Mouse (Mus musculus) liver, embryonic 11.5 days (tissue): ENCODE data around the gene Rps6kl1. TPM values are rescaled to one million over a fixed set of nuclear protein-coding genes. Genes with fewer than 3 reads are reported as not detected.
A peak's percentile ranks its signal among the peaks of the same experiment; 100 is the strongest.

Source experiments
- ATAC-seq: fragments of 200-750 bp; cut with Nextera tagmentation; replicated peaks from 2 replicates; pipeline ENCODE4 v1.8.0; 2017; ENCODE audit warnings: moderate number of reproducible peaks, mild to moderate bottlenecking, moderate TSS enrichment, moderate library complexity; ENCODE audit not compliant: low FRiP score
- DNase-seq: peaks from one replicate; pipeline ENCODE4 v3.0.0-alpha.2; 2017; ENCODE audit warnings: low spot score
- H3K27ac ChIP-seq: fragments of 300-500 bp; sonication (generic); 2 replicates; pipeline ENCODE4 v1.5.1; 2014; ENCODE audit warnings: mild to moderate bottlenecking, low read depth, low read length, control low read depth
- H3K27me3 ChIP-seq: fragments of 300-500 bp; sonication (generic); replicated peaks from 2 replicates; pipeline ENCODE4 v1.6.1; 2014; ENCODE audit warnings: low read length, mixed read lengths; ENCODE audit not compliant: control insufficient read depth, insufficient read depth
- H3K36me3 ChIP-seq: fragments of 300-500 bp; sonication (generic); 2 replicates; pipeline ENCODE4 v1.6.1; 2014; ENCODE audit warnings: mild to moderate bottlenecking, low read length, moderate library complexity, mixed read lengths; ENCODE audit not compliant: control insufficient read depth, insufficient read depth
- H3K4me1 ChIP-seq: fragments of 300-500 bp; sonication (generic); replicated peaks from 2 replicates; pipeline ENCODE4 v1.6.1; 2014; ENCODE audit warnings: low read length, mixed read lengths; ENCODE audit not compliant: control insufficient read depth, insufficient read depth
- H3K4me2 ChIP-seq: fragments of 300-500 bp; sonication (generic); 2 replicates; pipeline ENCODE4 v1.6.1; 2014; ENCODE audit warnings: mild to moderate bottlenecking, control low read depth, moderate library complexity
- H3K4me3 ChIP-seq: fragments of 300-500 bp; sonication (generic); 2 replicates; pipeline ENCODE4 v1.5.1; 2014; ENCODE audit warnings: low read depth, low read length, control low read depth
- H3K9ac ChIP-seq: fragments of 300-500 bp; sonication (generic); 2 replicates; pipeline ENCODE4 v1.6.1; 2014; ENCODE audit warnings: low read depth, low read length, control low read depth
- H3K9me3 ChIP-seq: fragments of 300-500 bp; sonication (generic); 2 replicates; pipeline ENCODE4 v1.6.1; 2016; ENCODE audit warnings: low read length, inconsistent platforms, mixed read lengths; ENCODE audit not compliant: control insufficient read depth
- WGBS: fragments of 180-500 bp; shearing (Covaris S2); extraction: QIAGEN DNeasy Blood & Tissue Kit; methylation state at CpG from one replicate; pipeline ENCODE4 v1.1.7; 2014; 5-methylcytosine and 5-hydroxymethylcytosine counted together
- polyA plus RNA-seq: library from polyadenylated mRNA; unstranded; fragments of >200 nt; fragmentation: Nextera tagmentation; extraction: Ambion mirVana; gene quantifications from 2 replicates; pipeline ENCODE4 v1.2.1, GENCODE M21; 2014

Rps6kl1 gene
- 0.99 and 1.1 TPM in 2 replicates for polyA plus RNA-seq

GRCm38 (mm10) chr12:85151002-85151774, at the start of gene Rps6kl1:
TSS of gene Rps6kl1 (minus strand) at chr12:85151264.
- DNase-seq (no peak), ATAC-seq (peak; percentile 89)
- no peaks in the 10 kb centered on the region for H3K36me3 ChIP-seq
- peaks cover 18% of the 10 kb centered on the region for H3K27me3 ChIP-seq
- H3K4me2 ChIP-seq: peak within 1 kb of the TSS; percentile 64
- no peaks in the 10 kb centered on the region for H3K9me3 ChIP-seq
- H3K4me3 ChIP-seq: peak within 1 kb of the TSS; percentile 30
- H3K4me1 ChIP-seq: peaks cover 5% of the 10 kb centered on the region
- H3K9ac ChIP-seq: no peak within 1 kb of the TSS; the same call in 1 of the 2 replicates
- WGBS: 16% methylated on average over 28 of the region's 28 CpGs
- H3K27ac ChIP-seq: no peak within 1 kb of the TSS

GRCm38 (mm10) chr12:85199954-85200353, 48.9 kb upstream of the Rps6kl1 start:
- Histone ChIP-seq H3K4me2 (no peak overlapping the region), H3K4me1 (0 out of 2 replicates have a peak, but pooled peaks cover 6% of the 10 kb centered on the region), H3K27me3 (no peaks in the 10 kb centered on the region), H3K36me3 (no peaks in the 10 kb centered on the region), H3K4me3 (no peak overlapping the region), H3K9me3 (no peaks in the 10 kb centered on the region), H3K27ac (no peak overlapping the region), H3K9ac (no peak overlapping the region)
- DNase-seq: no peak
- 70% methylated on average over 1 of the region's 1 CpGs for WGBS
- ATAC-seq: no peak

GRCm38 (mm10) chr12:85197936-85198335, 46.9 kb upstream of the Rps6kl1 start:
- no peak overlapping the region for H3K4me3 ChIP-seq
- DNase-seq (no peak), ATAC-seq (no peak)
- no peaks in the 10 kb centered on the region for H3K36me3 ChIP-seq
- H3K4me2 ChIP-seq: no peak overlapping the region
- 0 out of 2 replicates have a peak, but pooled peaks cover 6% of the 10 kb centered on the region for H3K4me1 ChIP-seq
- H3K27me3 ChIP-seq: no peaks in the 10 kb centered on the region
- H3K9me3 ChIP-seq: no peaks in the 10 kb centered on the region
- H3K9ac ChIP-seq: no peak overlapping the region
- WGBS: 57% methylated on average over 8 of the region's 8 CpGs
- H3K27ac ChIP-seq: no peak overlapping the region

DNA sequence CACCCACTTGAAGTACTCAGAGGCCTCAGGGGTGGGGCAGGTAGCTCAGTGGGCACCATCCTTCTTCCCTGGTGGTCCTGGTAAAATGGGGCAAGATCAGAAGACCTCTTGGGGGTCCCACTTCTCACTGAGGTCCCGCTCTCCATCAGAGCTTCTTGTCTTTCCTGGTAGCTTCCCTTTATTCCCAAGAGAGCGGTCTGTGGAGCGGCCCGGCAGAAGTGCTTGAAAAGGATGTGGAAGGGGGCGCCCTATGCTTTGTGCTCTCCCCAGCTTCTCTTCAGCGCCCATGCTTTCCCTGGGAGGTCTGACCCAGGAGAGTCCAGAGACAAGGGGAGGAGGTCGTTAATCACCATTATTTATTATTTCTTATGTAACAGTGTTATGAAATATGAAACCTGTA, 46.3 kb upstream of the Rps6kl1 start:
- H3K27ac ChIP-seq: no peak overlapping the region
- H3K4me3 ChIP-seq: no peak overlapping the region
- H3K9ac ChIP-seq: no peak overlapping the region
- no peaks in the 10 kb centered on the region for H3K9me3 ChIP-seq
- no peaks in the 10 kb centered on the region for H3K27me3 ChIP-seq
- H3K36me3 ChIP-seq: no peaks in the 10 kb centered on the region
- H3K4me2 ChIP-seq: no peak overlapping the region
- 0 out of 2 replicates have a peak, but pooled peaks cover 10% of the 10 kb centered on the region for H3K4me1 ChIP-seq
- ATAC-seq (no peak), DNase-seq (no peak)
- WGBS: 66% methylated on average over 7 of the region's 7 CpGs

- DNase-seq (no peak), ATAC-seq (no peak)
- H3K4me2 ChIP-seq: no peak overlapping the region
- no peak overlapping the region for H3K4me3 ChIP-seq
- H3K4me1 ChIP-seq: 0 out of 2 replicates have a peak, but pooled peaks cover 8% of the 10 kb centered on the region
- H3K9ac ChIP-seq: no peak overlapping the region
- H3K27me3 ChIP-seq: no peaks in the 10 kb centered on the region
- no peaks in the 10 kb centered on the region for H3K36me3 ChIP-seq
- WGBS: 78% methylated on average over 10 of the region's 10 CpGs
- H3K9me3 ChIP-seq: no peaks in the 10 kb centered on the region
- H3K27ac ChIP-seq: no peak overlapping the region
Observed at GRCm38 (mm10) chr12:85196191-85196590, 45.1 kb upstream of the Rps6kl1 start.

DNA sequence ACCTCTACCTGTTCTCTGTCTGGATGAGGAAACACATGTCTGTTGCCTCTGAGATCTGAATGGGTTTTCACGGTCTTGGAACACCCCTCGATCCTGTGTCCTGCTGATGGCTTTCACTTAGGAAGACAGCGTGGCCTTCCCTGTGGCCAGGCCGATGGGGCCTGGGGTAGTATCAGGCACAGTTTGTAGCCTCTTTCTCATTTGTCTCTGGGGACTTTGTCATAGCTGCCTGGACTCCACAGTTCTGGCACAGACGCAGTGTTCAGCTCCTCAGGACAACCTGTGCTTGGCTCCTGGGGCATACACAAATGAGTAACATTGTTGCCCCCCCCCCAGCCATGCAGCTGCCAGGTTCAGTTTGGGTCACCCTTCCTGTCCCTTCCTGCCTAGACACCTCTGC, 44.0 kb upstream of the Rps6kl1 start:
- H3K4me2 ChIP-seq: no peak overlapping the region
- H3K4me1 ChIP-seq: 0 out of 2 replicates have a peak, but pooled peaks cover 8% of the 10 kb centered on the region

DNA sequence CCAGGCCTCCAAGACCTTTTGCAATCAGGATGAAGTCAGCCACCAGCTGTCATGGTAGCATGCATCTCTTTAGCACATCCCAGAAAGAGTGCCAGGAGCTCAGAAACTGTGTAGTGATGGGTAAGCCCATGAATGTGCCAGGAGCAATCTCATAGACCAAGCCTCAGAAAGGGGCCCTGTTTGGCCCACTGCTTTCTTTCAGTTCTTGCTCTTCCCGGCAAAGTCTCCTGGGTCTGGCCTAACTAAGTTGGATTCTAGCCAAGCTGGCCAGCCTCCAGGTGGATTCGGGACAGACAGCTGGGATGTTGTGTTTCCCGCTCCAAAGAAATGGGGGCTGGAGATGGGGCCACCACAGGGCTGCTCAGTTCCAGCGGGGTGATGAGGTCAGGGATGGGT, 43.6 kb upstream of the Rps6kl1 start:
- H3K27me3 ChIP-seq: no peaks in the 10 kb centered on the region
- H3K4me1 ChIP-seq: 0 out of 2 replicates have a peak, but pooled peaks cover 8% of the 10 kb centered on the region
- DNase-seq: no peak
- no peak for ATAC-seq
- H3K4me3 ChIP-seq: no peak overlapping the region
- H3K36me3 ChIP-seq: no peaks in the 10 kb centered on the region
- no peak overlapping the region for H3K4me2 ChIP-seq
- H3K9me3 ChIP-seq: no peaks in the 10 kb centered on the region
- H3K9ac ChIP-seq: no peak overlapping the region
- WGBS: 66% methylated on average over 4 of the region's 4 CpGs
- no peak overlapping the region for H3K27ac ChIP-seq

More for the DNA sequence above, 44.0 kb upstream of the Rps6kl1 start:
- H3K4me3 ChIP-seq: no peak overlapping the region
- H3K9ac ChIP-seq: no peak overlapping the region
- 84% methylated on average over 5 of the region's 5 CpGs for WGBS
- no peak for DNase-seq
- ATAC-seq: no peak
- no peak overlapping the region for H3K27ac ChIP-seq
- no peaks in the 10 kb centered on the region for H3K27me3 ChIP-seq
- H3K9me3 ChIP-seq: no peaks in the 10 kb centered on the region
- no peaks in the 10 kb centered on the region for H3K36me3 ChIP-seq

- H3K4me3 ChIP-seq: no peak overlapping the region
- no peaks in the 10 kb centered on the region for H3K9me3 ChIP-seq
- no peaks in the 10 kb centered on the region for H3K36me3 ChIP-seq
- ATAC-seq (no peak), DNase-seq (no peak)
- no peak overlapping the region for H3K9ac ChIP-seq
- WGBS: 87% methylated on average over 11 of the region's 11 CpGs
- 0 out of 2 replicates have a peak, but pooled peaks cover 8% of the 10 kb centered on the region for H3K4me1 ChIP-seq
- no peak overlapping the region for H3K4me2 ChIP-seq
- H3K27me3 ChIP-seq: no peaks in the 10 kb centered on the region
- H3K27ac ChIP-seq: no peak overlapping the region
Observed at GRCm38 (mm10) chr12:85193923-85194622, 43.0 kb upstream of the Rps6kl1 start.
